Mouse (Mus musculus) spleen, postnatal 4 days (tissue): ENCODE measurements around the gene Bmp7.
A peak's percentile ranks its signal among the peaks of the same experiment; 100 is the strongest.

Experiments used
- DNase-seq, 2 experiments: peaks; one replicate each; pipeline ENCODE4 v3.0.0; 2022; ENCODE audit warnings: low spot score in 2 of 2

Gene Bmp7

GRCm38 (mm10) chr2:172856549-172856948, 83.6 kb downstream of the Bmp7 start:
- no peak for DNase-seq

DNA sequence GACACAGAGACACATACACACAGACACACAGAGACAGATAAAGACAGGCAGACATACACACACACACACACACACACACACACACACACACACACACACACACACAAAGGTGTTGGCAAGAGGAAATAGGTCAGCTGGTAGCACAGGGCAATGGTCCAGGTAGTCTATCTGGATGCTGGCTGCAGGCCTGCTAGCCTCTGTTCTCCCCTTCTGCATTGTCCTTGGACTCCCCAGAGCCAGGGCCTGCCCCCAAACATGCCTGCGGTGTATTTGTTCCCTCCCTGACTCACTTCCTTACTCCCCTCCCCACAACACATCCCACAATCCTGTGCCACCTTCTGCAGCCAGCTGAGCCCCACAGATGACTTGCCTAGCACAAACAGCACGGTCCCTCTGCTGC, 86.0 kb downstream of the Bmp7 start:
- no peak for DNase-seq

GRCm38 (mm10) chr2:172851773-172852172, 88.3 kb downstream of the Bmp7 start:
- no peak for DNase-seq

DNA sequence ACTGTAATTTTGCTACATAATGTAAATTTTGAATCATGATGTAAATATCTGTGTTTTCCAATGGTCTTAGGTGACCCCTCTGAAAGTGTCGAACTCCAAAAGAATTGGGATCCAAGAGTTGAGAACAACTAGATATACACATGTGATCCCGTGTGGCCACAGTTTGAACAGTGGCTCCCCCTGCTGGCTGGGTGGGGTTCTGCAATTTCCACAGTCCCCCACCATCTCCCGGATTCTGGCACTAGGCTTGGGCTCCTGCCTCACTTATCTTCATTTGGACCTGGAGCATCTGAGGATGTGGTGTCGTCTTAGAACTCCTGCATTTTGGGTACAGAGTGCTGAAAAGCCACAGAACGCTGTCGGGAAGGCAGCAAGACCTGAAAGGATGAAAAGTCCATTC, 91.9 kb downstream of the Bmp7 start:
- peak in 1 of 2 experiments; percentile 72 for DNase-seq

GRCm38 (mm10) chr2:172846311-172846575, 93.9 kb downstream of the Bmp7 start:
- DNase-seq = no peak

GRCm38 (mm10) chr2:172845536-172846310, 94.4 kb downstream of the Bmp7 start:
- no peak for DNase-seq

DNA sequence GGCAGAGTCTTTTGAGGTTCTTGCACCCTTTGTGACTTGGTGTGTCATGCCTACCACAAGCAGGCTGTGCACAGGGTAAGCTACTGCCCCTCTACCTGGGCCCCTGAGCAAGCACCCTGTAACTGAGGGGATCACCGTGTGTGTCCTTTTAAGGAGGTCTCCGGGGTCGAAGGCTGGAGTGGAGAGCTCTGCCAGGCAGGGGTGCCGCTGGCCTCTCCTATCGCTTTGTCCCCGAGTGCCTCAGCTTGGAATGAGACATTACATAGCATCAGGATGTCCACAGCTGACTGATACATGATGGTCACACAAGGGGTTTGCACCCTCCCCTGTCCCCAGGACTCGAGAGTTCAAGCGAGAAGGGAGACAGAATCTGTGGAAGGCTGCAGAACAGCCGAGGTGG, 96.2 kb downstream of the Bmp7 start:
- DNase-seq = no peak

DNA sequence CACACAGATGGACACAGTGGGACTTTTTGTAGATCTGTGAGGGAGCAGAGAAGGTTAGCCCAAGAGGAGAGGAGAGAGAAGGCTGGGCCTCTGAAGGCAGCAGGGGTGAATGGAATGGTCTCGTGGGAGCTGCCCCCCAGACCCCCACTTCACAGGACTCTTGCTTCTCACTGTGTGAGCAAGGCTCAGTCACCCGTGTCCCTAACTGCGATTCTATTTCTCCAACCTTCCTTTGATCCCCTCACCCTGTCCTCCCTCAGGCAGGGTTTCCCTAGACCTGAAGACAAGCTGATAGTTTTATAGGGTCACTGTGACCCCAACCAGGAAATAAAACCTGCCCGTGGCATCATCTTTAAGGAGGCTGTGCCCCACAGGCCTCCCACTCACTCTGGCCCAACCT, 97.8 kb downstream of the Bmp7 start:
- DNase-seq = no peak

DNA sequence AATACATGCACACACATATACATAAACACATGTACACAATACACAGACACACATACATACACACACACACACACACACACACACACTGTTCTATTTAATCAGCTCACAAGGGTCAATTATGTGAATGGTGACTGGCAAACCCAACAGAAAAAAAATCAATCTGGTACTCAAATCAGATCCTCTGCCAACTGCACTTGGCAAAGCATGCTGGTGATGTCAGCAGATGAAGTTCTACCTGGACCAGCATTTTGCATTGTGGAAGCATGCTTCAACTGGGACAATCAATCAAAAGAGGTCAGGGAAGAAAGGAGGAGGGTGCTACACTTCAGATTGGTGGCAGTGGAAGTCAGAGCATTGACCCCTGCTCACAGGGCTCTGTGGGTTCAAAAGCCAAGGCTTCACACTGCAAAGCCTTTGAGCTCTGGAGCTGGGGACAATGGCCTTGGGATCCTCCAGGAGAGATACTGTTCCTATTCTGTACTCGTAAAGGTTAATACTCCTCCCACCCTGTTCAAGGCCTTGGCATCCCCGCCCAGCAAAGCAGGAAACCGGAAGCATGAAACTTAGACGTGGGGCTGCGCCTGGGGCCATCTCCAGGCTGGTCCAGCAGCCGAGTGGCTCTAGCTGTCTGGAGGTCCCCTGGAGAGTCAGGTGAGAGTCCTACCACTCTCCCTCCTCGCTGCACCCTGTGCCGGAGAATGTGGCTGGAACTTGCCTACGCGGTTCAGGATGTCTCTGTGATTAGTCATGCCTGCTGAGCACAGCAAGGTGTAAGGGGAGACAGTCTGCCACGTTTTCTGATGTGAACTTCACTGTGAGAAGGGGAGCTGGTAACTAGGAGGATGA, 99.0 kb downstream of the Bmp7 start:
- no peak for DNase-seq

DNA sequence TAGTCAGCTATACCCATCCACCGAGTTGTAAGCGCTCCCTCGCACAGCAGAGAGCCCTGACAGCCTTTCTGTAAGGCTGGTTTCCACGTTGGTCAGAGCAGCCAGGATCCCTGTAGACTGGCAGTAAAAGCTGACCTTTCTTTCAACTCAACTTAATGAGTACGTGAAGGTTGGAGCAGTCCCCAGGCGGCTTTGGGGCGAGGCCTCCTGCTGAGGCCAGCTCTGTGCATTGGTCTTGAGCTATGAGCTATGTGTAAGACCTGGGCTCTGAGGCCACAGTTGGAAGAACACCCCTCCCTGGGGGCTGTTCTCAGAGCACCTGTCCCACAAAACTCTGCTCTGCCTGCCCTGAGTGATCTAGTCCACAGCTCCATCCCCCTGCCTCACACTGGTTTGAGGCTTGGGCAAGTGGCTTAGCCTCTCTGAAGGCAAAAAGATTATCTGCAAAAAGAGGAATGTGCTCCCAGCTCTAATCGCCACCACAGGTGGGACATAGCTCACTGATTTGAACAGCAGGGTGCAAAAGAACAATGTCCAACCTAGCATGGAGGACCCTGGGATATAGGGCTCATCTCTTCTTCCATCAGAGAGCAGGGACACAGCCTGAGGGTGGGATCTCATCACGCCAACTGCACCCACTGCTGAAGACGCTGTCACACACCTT, 100.7 kb downstream of the Bmp7 start:
- no peak for DNase-seq

GRCm38 (mm10) chr2:172836516-172836915, 103.6 kb downstream of the Bmp7 start:
- no peak for DNase-seq

- DNase-seq = no peak
Measured at GRCm38 (mm10) chr2:172833196-172833595, 106.9 kb downstream of the Bmp7 start.

DNA sequence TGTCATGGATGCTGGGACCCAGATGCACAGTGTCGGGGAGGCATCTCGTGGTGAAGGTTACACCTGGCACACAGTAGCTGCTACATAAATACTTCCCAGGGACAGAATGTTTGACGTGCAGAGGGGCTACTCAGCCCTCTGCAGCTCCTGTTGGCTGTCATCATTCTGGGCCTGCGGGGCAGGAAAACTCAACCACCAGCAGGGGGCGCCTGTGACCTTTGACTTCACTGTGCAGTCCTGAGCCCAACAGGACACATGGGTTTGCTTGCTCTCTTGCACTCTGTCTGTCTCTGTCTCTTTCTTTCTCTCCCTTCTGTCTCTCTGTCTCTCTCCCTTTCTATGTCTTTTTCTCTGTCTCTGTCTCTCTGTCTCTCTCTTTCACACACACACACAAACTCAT, 108.4 kb downstream of the Bmp7 start:
- peak; percentile 71 to 90 for DNase-seq

DNA sequence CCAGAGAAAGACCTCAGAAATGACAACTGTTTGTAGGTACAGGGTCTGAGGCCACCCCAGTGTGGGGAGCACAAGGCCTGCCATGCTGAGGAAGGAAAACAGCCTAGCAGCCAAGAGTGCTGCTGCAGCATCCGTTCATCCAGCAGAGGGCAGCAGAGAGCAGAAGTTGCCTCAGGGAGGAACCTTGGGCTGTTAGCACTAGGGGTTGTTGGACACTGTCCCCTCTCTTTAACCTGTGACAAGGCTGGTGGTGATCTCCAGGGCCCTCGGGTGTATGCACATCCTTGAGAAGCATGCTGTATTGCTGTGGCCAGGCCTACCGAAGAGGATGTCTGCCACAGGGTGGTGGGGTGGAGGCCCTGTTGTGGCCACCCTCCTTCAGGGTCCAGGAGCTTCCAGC, 109.0 kb downstream of the Bmp7 start:
- peak; percentile 77 to 95 for DNase-seq

DNA sequence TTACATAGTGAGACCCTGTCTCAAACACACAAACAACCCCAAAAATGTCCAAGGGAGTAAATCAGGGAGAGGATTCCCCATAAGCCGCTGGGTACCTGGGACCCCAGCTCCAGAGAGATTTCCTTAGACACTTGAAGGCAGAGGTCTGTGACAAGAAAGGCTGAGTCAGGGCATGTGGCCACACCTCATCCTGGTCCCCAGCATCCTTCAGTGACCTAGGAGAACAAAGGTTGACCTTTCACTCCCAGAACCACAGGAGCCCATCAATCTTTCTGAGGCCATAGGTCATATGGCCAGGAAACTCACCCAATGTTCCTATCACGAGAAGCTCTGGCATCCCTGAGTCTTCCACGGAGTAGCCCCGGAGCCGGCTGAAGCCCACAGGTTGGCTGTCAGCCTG, 111.9 kb downstream of the Bmp7 start:
- DNase-seq = no peak

DNA sequence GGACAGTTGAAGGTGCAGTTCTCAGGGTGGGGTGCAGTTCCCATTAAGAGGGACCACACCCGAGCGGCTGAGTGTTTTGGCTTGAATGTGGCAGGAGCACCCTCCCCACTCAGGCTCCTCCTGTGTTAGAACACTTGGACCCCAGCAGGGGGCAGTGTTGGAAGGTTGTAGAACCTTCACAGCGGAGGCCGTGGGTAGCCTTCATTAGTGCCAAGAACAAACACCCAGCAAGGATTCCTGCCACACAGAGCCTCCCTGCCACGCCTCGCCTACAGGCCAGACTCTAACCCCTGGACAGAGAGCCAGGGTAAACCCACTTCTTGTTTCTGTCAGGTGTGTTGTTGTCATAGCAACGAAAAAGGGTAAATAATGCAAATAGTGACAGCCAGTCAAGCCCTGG, 112.6 kb downstream of the Bmp7 start:
- no peak for DNase-seq

DNA sequence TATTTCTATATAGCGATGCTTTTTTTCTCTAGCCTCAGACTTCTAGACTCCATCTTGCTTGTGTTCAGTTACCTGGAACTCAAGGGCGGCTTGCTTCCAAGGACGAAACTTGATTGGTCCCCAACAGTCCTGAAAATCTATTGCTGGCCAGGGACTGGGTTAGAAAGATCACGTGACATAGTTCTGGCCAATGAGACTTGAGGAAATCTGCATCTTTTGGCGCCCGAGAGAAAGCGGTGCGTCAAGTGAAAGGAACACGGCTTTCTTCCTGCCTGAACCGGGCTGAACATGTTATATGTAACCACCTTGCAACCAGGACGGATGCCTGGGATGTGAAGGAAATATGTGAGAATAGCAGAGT, 114.4 kb downstream of the Bmp7 start:
- DNase-seq = no peak

- no peak for DNase-seq
Measured at GRCm38 (mm10) chr2:172824906-172825784, 115.0 kb downstream of the Bmp7 start.

DNA sequence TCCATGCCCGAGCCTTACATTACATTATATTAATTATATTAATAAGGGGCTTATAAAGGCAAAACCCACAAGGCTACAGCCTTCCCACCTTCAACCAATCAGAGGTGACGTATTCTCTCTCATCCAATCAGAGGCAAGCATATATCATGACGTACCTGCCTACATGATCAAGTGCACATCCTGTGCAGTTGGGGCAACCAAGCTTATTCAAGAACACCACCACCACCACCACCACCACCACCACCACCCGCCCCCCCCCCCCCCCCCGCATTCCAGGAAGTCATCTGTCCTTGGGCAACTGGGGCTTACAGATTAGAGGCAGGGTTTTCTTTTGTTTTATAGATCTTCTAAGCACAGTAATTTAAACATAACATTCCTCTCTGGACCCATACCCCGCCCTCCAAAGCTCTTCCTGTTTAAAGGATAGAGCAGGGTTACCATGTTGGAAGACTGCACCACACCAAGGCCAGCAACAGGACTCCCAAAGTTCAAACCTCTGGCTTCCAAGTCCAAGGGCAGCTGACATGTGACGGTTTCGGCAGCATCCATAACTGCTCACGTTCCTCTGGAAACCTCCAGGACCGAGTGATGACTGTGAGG, 121.4 kb downstream of the Bmp7 start:
- no peak for DNase-seq
